Mouse (Mus musculus): ENCODE measurements around the gene Fggy. TPM values are rescaled to one million over a fixed set of nuclear protein-coding genes. Genes with fewer than 3 reads are reported as not detected.
A peak's percentile ranks its signal among the peaks of the same experiment; 100 is the strongest.

Gene Fggy
- total RNA-seq, 2 experiments from 2014 or later, result 7.5 to 8.3 TPM

DNA sequence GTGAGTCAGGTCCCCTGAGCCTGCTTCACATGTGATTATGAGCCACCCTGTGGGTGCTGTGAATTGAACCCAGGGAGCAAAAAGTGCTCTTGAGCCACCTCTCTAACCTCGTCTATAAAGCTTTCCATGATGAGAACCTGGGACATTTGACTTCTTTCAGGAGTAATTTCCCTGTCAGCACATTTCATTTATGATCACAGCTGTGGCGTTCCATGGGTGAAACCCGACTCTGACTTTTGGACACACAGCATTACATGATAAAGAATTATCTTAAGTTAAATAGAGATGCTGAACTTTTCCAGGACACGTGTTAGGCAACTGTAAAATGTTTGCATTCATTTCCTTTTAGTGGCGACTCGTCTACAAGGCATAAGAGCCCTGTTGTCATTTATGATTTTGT is 39.9 kb downstream of the Fggy start:
- DNase-seq, result no peak

DNA sequence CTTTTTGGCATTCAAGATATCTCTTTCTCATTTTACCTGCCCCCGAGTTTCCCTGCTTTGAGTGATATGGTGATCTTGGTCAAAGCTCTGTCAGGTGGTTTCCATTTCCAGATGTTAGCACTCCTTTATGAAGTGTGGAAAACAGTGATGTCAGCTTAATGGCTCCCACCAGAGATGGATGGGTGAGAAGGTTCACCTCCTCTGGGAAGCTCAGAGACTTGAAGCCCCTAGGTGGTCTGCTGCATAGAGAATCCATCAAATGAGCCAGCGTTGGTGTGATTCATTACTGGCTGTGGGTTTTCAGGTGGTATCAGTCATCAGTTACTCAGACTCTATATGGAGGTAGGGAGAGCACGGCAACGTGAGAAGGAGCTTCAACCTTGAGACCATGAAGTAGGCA is 44.5 kb downstream of the Fggy start:
- no peak for DNase-seq

DNA sequence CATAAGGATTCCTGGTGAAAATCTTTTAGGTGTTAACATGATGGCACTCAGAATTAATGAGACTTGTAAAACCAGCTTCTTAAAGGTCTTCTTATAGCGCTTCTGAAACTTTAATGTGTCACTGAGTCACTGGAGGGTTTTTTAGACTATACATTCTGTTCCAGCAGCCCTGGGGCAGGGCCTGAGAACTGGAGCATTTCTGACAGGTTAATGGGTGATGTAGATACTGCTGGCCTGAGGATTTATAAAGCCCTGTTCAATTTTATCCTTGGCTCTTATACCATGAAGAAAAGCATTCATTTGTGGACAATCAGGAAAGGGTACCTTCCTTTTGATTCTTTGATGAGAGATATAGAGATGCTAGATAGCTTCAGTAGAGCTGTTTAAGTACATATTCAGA is 45.9 kb downstream of the Fggy start:
- no peak for DNase-seq

DNA sequence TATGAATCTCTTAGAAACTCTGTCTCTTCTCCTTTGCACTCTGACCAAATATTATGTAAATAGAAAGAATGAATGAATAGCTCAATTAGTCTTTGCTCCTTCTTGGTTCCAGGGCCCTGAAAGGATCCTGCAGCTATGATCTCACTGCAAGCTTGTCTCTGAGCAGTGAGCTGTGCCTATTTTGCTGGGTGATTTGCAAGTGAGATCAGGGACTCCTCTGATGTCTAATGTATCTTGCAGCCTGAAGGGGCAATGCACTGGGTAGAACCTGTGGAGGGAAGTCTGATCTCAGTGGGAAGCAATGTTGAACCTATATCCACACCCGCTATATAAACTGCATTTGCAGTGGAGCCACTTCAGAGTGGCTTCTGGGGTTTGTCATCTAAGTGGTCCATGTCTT is 53.4 kb downstream of the Fggy start:
- no peak for DNase-seq

DNA sequence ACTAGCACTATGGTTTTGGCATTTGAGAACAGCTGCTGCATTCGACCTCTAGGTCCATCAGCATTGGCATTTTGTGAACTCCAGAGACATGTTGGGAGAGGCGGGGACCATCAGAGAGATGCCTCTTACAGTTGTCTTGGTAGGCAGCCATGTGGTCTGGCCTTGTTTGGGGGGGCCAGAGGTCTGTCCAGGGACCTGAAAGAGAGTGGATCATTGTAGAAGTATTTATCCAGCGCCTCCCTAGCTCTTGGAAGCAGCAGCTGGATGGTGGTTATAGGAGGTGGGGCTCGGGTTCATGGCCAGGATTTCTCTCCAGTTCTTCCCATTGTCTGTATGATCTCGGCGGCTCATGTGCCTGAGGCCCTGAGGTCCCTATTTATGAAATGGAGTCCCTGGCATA is 54.1 kb downstream of the Fggy start:
- DNase-seq, result no peak

DNA sequence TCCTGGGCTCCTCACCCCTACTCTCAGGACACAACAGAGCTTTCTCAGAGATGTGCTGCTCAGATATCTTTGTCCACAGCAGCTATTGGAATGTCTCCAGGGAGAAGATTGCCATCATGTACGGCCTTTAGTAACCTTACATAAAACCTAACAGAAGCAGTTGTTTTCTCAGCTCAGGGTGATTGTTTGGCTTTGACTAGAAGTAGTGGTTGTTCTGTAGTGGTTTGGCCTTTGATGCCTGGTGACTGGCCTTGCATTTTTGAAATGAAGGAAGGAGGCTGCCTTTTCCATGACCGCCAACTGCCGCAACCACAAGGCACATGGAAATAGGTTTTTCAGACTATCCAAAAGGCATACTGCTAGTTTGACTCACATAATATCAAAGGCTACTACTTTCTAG is 63.7 kb downstream of the Fggy start:
- no peak for DNase-seq

DNA sequence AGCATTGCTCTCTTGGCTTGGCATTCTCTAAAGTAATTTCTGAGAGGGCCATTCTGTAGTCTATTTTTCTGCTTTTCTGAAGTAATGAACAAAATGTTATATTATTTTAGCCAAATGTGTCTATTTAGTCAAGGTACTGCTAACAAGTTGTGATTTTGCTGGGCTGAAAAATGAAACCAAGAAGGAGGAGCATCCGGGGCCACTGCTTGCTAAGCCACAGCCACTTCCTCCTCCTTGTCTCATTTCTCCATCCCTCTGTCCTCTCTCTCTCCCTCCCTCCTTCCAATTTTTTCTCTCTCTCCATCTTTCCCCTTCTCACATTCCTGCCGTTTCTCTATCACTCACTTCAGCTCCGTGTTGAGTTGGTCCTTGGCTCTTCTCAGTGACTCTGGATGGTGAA is 67.4 kb downstream of the Fggy start:
- no peak for DNase-seq

DNA sequence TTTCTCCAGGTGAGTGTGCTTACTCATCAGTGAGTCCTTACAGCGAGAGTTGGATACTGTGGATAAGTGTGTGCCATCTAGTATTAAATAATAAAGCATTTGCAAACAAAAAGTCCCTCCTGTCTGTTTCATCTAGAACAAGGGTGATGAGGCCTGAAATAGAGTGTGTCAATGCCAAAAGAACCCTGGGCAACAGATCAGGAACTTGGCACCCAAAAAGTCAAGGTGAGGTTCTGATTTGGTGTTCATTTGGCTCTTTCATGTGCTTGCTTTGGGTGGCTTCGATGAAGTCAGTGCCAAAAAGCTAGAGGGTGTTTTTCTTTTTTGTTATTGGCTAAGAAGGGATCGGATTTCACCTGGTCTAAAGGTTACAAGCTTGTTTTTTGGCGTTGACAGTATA is 68.3 kb downstream of the Fggy start:
- DNase-seq, result no peak

DNA sequence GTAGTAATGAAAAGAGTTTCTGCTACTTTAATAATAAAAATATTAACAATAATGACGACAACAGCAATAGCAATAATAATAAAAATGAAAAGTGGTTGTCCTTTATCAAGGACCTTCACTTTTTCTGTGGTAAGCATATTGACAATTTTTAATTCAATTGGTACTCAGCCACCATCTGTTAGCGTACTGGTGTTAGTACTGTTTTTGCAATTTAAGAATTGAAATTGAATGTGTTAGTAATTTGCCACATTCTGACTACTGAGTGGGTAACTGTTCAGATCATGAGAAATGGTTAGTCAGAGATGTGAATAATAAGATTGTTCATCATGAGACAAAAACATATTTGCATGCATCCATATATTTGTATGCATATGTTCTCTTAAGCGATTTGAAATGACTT is 68.9 kb downstream of the Fggy start:
- no peak for DNase-seq

DNA sequence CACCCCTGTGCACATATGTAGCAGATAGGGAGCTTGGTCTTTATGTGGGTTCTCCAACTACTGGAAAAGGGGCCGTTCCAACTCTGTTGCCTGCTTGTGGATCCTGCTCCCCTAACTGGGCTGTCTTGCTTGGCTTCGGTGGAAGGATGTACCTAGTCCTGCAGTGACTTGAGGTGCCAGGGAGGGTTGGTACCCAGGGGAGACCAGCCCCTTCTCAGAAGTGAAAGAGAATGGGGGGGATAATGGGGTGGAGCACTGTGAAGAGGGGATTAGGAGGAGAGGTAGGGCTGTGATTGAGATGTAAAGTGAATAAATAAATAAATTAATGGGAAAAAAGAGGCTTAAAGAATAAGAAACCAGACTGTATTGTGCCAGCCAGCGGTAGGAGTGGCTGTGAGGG is 77.6 kb downstream of the Fggy start:
- DNase-seq, result no peak

DNA sequence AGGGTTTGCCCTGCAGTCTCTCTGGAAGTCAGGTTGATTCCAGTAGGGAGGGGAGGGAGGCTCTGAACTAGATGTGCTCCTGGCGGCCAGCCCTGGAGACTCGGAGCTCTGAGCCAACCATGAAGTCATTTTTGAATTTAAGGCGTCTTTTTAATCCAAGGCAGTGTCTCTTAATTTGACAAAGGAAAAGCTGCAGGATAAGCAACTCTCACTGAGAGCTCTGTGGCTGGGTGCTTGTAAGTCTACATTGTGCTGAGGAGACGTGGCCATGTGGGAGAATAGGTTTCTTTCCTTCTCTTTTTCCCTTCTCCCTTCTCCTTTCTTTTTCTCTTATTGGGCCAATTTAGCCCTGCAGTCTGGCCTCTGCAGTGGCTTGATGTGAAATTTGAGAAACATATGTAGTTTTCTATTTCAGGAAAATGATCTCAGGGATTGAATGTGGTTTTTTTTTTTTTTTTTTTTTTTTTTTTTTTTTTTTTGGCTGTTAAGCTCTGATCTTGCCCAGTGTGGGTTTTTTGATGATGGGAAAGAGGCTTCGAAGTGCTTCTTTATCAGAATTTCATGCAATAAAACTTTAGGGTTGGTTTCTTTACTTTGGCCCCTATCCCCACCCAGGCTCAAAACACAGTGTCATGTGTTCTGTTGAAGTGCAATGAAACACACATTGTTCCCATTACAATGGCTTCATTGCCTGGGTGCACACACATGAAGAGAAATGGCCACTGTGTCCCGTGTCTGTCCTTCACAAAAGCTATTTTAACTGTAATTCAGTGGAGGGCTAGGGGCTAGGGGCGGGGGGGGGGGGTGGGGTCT is 79.8 kb downstream of the Fggy start:
- peak; percentile 84 for DNase-seq

DNA sequence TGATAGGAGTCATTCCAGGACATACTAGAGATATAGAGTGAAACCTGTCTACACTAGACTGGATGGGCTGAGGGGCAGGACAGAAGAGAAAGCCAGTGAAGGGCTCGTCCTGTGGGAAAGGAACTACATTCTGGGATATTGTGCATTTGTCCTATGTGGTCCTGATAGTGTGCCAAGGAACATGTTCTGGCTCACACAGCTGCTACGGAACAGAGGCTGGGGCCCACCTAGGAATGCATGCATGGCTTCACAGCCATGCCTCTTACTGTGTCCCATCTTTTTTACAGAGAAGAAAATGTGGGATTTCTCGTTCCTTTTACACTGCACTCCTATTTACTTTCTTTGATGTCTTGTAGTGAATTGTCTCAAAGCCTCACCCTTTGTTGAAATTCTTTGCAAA is 80.8 kb downstream of the Fggy start:
- DNase-seq, result no peak

DNA sequence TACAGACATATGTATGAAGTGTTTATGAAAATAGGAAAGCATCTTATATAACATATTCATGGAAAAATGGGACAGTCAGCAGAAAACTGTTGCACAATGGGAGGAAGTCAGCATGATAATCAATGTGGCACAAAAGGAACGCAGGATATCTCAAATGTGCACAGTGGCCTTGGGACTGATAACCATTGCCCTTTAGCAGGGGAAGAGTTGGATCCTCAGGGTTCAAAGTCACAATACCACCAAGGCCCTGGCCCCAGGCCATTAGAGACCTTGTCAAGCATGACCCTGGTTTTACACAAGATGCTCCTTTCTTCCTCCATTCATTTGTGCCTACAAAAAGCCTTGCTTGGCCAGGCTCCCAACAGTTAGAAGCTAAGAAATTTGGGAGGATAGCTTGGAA is 83.5 kb downstream of the Fggy start:
- DNase-seq, result no peak

DNA sequence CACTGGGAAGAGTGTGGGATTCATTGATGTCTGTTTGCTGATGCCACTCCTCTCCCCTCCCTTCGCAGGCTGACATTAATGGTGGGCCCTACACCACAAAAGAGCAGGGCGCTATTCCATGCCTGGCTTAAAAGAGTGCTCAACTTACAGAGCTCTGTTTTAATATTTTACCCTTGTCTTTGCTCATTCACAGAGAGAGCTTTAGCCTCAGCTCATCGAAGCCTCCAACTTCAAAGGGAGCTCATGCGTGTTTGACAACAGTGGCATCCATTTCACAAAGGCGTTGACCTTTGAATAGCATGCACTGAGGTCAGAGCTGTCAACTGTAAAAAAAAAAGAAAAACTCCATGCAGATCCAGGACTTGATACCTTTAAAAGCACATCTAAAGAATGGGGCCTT is 86.7 kb downstream of the Fggy start:
- no peak for DNase-seq

DNA sequence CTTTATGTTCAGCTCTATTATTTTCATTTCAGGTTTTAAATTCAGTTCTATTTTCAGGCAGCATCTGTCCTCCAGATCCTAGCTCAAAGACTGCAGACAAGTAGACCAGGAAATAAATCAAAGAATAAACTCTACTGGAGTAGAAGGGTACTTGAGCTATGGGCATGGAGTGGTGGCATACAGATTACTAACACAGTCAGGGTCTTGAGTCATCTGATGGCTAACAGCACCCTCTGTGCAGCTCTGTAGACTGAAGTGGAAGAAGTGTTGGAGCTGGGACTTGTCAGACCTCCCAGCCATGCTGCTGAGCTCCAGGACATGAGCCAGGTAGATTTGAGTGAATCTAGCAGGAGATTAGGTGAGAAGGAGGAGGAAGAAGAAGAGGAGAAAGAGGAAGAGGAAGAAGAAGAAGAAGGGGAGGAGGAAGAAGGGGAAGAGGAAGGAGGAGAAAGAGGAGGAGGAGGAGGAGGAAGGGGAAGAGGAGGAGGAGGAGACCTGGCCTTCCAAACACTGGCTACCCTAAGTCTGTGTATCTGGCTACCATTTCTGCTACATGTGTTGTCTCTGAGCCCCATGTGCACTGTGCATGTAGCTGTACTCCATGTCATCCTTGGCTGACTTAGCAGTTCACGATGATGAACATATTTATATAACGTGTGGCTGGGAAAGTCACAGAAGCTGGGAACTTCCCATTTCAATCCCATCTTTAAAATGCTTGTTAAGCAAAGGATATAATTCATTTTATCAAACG is 91.7 kb downstream of the Fggy start:
- DNase-seq, result no peak

DNA sequence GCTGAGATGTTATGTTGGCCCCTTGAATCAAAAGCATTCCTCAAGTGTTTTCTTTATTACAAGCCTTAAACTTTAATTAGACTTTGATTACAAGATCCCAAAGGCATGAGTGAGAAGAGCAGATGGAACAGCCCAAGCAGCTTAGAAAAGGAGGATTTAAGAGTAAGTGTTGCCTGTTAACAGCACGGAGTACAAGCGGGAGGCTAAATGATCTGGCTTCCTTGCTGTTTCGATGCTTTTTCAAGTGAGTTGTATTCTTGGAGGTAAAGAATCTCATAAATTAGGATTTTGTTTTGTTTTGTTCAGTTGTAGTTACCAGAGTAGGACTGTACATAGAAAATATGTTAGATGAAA is 92.2 kb downstream of the Fggy start:
- DNase-seq, result no peak

DNA sequence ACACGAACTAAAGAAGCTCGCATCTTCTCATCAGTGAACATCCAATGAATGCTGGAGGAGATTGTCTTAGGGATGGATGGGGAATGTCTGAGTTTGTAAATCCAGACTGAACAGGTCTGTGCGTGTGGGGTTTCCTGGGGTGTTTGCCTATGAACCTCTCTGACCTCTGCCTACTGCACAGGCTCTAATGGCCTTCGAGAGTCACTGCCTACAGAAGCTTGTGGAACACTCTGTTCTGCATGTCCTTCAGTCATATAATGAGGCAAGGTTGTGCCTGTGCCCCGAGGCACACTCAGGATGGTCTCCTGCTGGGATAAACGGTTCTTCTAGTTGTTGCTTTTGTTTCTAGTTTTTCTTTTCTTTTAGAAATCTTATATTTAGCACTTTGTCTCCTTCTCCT is 92.7 kb downstream of the Fggy start:
- DNase-seq, result no peak

DNA sequence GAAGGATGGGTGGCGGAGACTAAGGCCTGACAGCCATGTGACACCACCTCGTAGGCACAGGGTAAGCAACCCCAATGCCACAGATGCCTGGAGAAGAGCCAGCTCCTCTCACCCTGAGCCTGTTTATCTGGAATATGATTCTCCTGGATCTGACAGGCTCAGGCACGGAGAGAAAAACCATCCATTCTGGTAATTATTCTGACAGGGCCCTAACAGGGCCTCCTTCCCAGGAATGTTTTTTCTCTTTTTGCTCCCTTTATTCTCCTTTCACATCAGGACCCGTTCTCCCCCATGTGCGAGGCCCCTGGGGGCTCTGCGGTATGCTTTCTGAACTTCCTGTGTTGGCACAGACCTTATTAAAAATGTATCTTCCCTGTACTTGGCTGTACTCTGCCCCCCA is 94.7 kb downstream of the Fggy start:
- DNase-seq, result no peak

DNA sequence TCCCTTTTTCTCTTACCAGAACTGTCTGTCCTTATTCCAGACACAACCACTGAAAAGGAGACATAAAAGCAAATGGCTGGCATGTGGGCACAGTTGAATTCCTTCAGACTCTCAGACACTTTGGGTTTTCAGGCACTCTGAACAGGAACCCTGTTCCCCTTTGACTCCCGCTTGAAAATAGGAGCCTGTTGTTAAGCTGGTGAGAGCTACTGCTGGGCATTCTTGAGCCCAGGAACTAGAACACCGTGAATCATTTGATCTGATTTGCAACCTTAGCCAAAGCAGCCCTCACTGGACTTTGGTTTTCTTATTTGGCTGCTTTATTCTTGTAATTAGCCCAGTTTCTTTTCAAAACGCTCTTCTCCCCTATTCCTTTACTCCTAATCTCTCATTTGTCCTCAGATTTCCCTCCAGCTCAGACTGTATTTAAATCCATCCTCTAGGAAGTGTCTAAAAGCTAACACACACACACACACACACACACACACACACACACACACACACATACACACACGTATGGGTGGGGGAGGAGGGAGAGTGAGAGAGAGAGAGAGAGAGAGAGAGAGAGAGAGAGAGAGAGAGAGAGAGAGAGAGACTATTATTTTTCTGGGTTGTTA is 96.1 kb downstream of the Fggy start:
- DNase-seq, result no peak

DNA sequence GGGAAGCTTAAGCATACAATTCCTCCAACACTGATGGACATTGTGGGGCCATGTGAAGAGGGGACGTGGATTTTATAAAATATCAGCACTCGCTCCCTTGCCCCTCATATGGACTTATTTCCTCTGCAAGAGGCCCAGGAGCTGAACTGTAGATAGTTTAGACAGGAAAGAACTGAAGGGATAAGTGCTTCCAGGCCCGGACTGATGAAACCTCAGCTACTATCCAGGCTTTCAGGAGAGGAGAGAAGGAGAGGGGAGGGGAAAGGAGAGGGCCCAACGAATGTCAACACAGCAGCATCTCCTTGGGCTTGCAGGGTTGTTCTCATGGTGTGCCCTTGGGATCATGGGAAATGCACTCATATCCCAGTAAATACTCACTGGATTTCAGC is 96.6 kb downstream of the Fggy start:
- no peak for DNase-seq

DNA sequence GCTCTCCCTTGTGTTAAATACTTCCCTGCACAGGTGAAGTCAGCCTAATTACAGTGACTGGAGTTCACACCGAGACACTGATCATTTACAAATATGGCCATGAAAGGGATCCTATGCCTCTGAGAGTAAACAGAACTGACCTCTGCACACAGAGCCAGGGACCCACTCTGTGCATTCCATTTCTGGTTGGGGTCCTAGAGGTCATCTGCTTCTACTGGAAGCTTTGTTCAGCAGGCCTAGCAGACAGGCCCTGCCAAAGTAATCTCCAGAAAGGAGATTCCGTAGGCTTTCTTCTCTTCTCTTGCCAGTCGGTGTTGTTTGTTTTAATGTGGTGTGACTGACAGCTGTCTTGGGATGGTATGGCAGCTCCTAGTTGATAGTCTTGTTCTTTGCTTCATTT is 101.7 kb downstream of the Fggy start:
- no peak for DNase-seq

DNA sequence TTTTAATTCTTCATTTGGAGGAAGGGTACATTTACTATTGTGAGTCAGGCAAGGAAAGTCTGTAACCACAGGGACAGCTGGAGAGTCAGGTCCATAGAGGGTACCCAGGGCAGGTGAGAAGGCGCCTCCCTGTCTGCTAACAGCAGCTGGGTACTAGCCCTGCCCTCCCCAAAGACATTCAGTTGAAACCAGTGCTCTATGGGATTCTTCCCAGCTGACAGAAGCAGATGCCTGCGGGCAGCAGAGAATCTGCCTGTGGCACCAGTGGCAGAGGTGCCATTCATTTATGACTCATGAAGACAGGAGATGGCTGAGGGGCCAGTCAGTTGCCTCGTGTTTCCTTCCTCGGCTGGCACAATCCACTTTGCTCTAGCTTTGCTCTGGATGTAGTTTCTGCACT is 106.3 kb downstream of the Fggy start:
- DNase-seq, result no peak

DNA sequence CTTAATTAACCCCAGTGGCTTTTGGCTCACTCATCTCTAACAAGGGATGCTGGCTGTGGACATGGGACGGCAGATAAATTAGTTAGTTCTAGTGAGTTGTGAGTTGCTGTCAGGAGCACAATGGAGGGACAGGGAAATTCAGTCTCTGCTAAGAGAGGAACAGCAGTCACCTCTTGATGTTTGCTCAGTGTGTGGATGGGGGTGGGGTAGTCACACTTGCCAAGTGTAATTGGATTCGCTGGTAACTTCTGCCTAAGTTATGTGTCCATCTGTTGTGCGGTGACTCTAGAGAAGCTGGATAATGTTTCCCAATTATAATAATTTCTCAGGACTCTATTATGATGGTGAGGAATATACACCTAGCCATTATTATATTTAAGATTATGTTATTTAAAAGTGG is 107.0 kb downstream of the Fggy start:
- no peak for DNase-seq

DNA sequence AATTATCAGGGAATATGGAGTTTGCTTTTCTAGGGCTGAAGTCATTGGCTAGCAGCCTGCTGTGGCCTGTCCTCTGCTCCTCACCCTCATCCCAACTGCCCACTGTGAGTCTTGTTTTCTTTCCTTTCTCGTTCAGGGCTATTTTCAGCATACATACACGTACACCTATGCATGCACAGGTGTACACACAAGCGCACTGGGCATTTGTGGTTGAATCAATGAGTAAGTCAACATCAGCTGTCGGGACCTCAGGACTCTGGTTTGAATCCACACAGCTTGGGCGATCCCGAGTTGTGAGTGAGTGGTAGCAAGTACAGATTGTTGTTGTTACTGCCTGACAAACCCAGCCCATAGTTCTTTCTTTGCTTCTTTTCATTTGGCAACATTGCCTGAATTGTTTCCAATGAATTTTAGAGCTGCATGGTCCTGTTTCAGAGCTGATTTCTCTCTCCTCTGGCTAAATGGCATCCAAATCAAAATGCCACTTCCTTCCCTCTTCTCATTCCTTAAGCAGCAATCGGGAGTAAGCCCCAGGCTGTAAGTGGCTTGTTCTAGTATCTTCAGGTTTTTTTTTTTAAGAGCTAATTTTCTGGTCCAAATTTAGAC is 109.1 kb downstream of the Fggy start:
- no peak for DNase-seq

All from heart, postnatal 4 days (tissue).